Mouse (Mus musculus) C2C12 (cell line): ENCODE results near the gene Akr1d1. TPM values are rescaled to one million over a fixed set of nuclear protein-coding genes. Genes with fewer than 3 reads are reported as not detected.

Source experiments
- H3K27me3 ChIP-seq: one replicate; pipeline ENCODE4 v1.6.1; 2011; ENCODE audit not compliant: control insufficient read depth, insufficient read depth, insufficient read length
- H3K36me3 ChIP-seq: one replicate; pipeline ENCODE4 v1.6.1; 2011; ENCODE audit not compliant: control insufficient read depth, insufficient read depth
- H3K4me3 ChIP-seq: one replicate; pipeline ENCODE4 v1.5.1; 2011; ENCODE audit warnings: mild to moderate bottlenecking, control low read depth; ENCODE audit not compliant: poor library complexity, insufficient read depth, severe bottlenecking
- H3K79me2 ChIP-seq: one replicate; pipeline ENCODE4 v1.6.1; 2011; ENCODE audit not compliant: control insufficient read depth, insufficient read depth
- H3K79me3 ChIP-seq: one replicate; pipeline ENCODE4 v1.6.1; 2011; ENCODE audit warnings: low read depth, control low read depth
- H3ac ChIP-seq: one replicate; pipeline ENCODE3; 2011; ENCODE audit warnings: low read depth; ENCODE audit not compliant: control insufficient read depth, insufficient read length
- CEBPB ChIP-seq: IDR thresholded peaks from one replicate; pipeline ENCODE4 v1.6.1; 2011; ENCODE audit warnings: low read depth, mild to moderate bottlenecking, control low read depth, moderate library complexity
- CTCF ChIP-seq: IDR thresholded peaks from one replicate; pipeline ENCODE4 v1.5.1; 2011; ENCODE audit not compliant: control insufficient read depth, insufficient read depth, insufficient read length
- FOSL1 ChIP-seq: IDR thresholded peaks from one replicate; pipeline ENCODE4 v1.8.0; 2011; ENCODE audit warnings: mild to moderate bottlenecking, low read length; ENCODE audit not compliant: poor library complexity, insufficient read depth, severe bottlenecking
- MAX ChIP-seq: IDR thresholded peaks from one replicate; pipeline ENCODE4 v1.6.1; 2011; ENCODE audit warnings: mild to moderate bottlenecking, control low read depth
- MYOD1 ChIP-seq: IDR thresholded peaks from one replicate; pipeline ENCODE4 v1.6.1; 2011; ENCODE audit warnings: low read depth; ENCODE audit not compliant: control insufficient read depth, insufficient read length
- MYOG ChIP-seq: IDR thresholded peaks from one replicate; pipeline ENCODE4 v1.6.1; 2011; ENCODE audit not compliant: control insufficient read depth, insufficient read length; ENCODE audit errors: extremely low read depth
- USF1 ChIP-seq: IDR thresholded peaks from one replicate; pipeline ENCODE4 v1.6.1; 2011; ENCODE audit warnings: low read depth, mild to moderate bottlenecking, control low read depth, moderate library complexity
- polyA plus RNA-seq: library from polyadenylated mRNA; unstranded; fragments of >200 nt; fragmentation: generic; extraction: Trizol; gene quantifications from one replicate; pipeline ENCODE4 v1.2.1, GENCODE M21; 2012; ENCODE audit warnings: missing spikeins

The Akr1d1 gene
- polyA plus RNA-seq, 1 experiment = not detected

GRCm38 (mm10) chr6:37590800-37591199 is 60.8 kb downstream of the Akr1d1 start:
- Histone ChIP-seq H3K36me3 (no peaks in the 10 kb centered on the region), H3K79me3 (no peaks in the 10 kb centered on the region), H3ac (no peak overlapping the region), H3K4me3 (no peak overlapping the region), H3K27me3 (no peaks in the 10 kb centered on the region), H3K79me2 (no peaks in the 10 kb centered on the region)
- TF ChIP-seq FOSL1 (no peak), MYOG (no peak), USF1 (no peak), CEBPB (no peak), MAX (no peak), CTCF (no peak), MYOD1 (no peak)

- Histone ChIP-seq H3K79me3 (no peaks in the 10 kb centered on the region), H3K79me2 (no peaks in the 10 kb centered on the region), H3K4me3 (no peak overlapping the region), H3ac (no peak overlapping the region), H3K27me3 (no peaks in the 10 kb centered on the region), H3K36me3 (no peaks in the 10 kb centered on the region)
- TF ChIP-seq MAX = no peak
- TF ChIP-seq FOSL1 = no peak
- TF ChIP-seq MYOG = no peak
- no peak for TF ChIP-seq USF1
- no peak for TF ChIP-seq CEBPB
- no peak for TF ChIP-seq MYOD1
- no peak for TF ChIP-seq CTCF
These were observed 62.4 kb downstream of the Akr1d1 start for GRCm38 (mm10) chr6:37592101-37593032.

GRCm38 (mm10) chr6:37593033-37593374 is 63.0 kb downstream of the Akr1d1 start:
- no peaks in the 10 kb centered on the region for H3K36me3 ChIP-seq
- H3ac ChIP-seq = no peak overlapping the region
- TF ChIP-seq MYOG (no peak), MYOD1 (no peak), CEBPB (no peak), USF1 (no peak), FOSL1 (no peak), MAX (no peak), CTCF (no peak)
- no peaks in the 10 kb centered on the region for H3K79me2 ChIP-seq
- H3K27me3 ChIP-seq = no peaks in the 10 kb centered on the region
- no peak overlapping the region for H3K4me3 ChIP-seq
- H3K79me3 ChIP-seq = no peaks in the 10 kb centered on the region

GRCm38 (mm10) chr6:37593551-37594089 is 63.6 kb downstream of the Akr1d1 start:
- H3K4me3 ChIP-seq = no peak overlapping the region
- no peaks in the 10 kb centered on the region for H3K27me3 ChIP-seq
- no peaks in the 10 kb centered on the region for H3K79me3 ChIP-seq
- H3K79me2 ChIP-seq = no peaks in the 10 kb centered on the region
- no peak overlapping the region for H3ac ChIP-seq
- no peaks in the 10 kb centered on the region for H3K36me3 ChIP-seq
- TF ChIP-seq FOSL1 (no peak), CEBPB (no peak), MYOD1 (no peak), MAX (no peak), MYOG (no peak), USF1 (no peak), CTCF (no peak)

- TF ChIP-seq CEBPB (no peak), CTCF (no peak), MAX (no peak), FOSL1 (no peak), USF1 (no peak), MYOD1 (no peak), MYOG (no peak)
- H3K4me3 ChIP-seq = no peak overlapping the region
- no peak overlapping the region for H3ac ChIP-seq
- no peaks in the 10 kb centered on the region for H3K27me3 ChIP-seq
- H3K79me2 ChIP-seq = no peaks in the 10 kb centered on the region
- no peaks in the 10 kb centered on the region for H3K79me3 ChIP-seq
- H3K36me3 ChIP-seq = no peaks in the 10 kb centered on the region
These were observed 67.1 kb downstream of the Akr1d1 start for GRCm38 (mm10) chr6:37597088-37597487.
